Mouse (Mus musculus): ENCODE data around the gene Ccdc186. TPM values are rescaled to one million over a fixed set of nuclear protein-coding genes. Genes with fewer than 3 reads are reported as not detected.

Gene Ccdc186
- polyA plus RNA-seq (2014; fragmentation: Nextera tagmentation; extraction: Ambion mirVana): 24.6 and 27.7 TPM in 2 replicates

DNA sequence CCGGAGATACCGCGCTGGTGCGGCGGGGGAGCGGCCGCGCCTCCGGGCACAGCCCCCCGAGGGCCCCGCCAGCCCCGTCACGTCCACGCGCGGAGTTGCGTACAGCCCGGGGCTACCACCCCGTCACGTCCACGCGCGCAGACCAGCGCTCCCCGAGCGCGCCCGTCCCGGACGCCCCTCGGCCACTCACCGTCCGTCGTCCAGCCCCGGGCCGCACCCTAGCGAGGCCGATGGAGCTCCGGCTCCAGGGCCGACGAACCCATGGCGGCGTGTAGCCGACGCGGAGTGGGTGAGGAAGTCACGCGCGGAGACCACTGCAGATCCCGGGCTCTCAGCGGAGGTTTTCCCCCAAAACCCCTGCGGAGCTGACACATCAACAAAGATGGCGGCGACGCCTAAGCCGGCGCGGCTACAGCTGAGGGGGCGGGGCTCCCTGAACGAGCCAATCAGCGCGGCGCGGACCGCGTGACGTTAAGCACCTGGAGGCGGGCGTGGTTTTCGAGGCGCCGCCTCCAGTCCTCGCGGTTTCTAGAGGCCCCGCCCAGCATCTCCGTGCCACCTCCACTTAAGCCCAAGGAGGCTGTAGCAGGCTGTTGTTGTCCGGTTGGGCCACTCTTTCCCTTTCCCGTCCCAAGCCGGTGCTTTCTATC lies at the start of gene Ccdc186:
Gene Ccdc186 (minus strand): TSS at position 393 of the 650 bp plus-strand sequence.
- Histone ChIP-seq H3K9me3 (ENCODE audit: control insufficient read depth, low read length) (no peaks in the 10 kb centered on the region), H3K27ac (replicated peaks; ENCODE audit: low read depth, low read length) (peak within 1 kb of the TSS; percentile 85), H3K9ac (replicated peaks; ENCODE audit: low read length) (peak within 1 kb of the TSS; percentile 90), H3K4me3 (replicated peaks; ENCODE audit: low read depth, low read length) (peak within 1 kb of the TSS; percentile 97), H3K4me2 (ENCODE audit: low read length) (peak within 1 kb of the TSS; percentile 68), H3K27me3 (ENCODE audit: control insufficient read depth, insufficient read depth, low read length) (no peaks in the 10 kb centered on the region), H3K36me3 (ENCODE audit: control insufficient read depth, insufficient read depth, low read length) (no peaks in the 10 kb centered on the region), H3K4me1 (ENCODE audit: control insufficient read depth, insufficient read depth, low read length) (peaks cover 38% of the 10 kb centered on the region)
- DNase-seq: peak; percentile 100
- WGBS: under 1% methylated on average over 79 of the region's 79 CpGs
- peak; percentile 99 for ATAC-seq (ENCODE audit: low FRiP score, low TSS enrichment)

DNA sequence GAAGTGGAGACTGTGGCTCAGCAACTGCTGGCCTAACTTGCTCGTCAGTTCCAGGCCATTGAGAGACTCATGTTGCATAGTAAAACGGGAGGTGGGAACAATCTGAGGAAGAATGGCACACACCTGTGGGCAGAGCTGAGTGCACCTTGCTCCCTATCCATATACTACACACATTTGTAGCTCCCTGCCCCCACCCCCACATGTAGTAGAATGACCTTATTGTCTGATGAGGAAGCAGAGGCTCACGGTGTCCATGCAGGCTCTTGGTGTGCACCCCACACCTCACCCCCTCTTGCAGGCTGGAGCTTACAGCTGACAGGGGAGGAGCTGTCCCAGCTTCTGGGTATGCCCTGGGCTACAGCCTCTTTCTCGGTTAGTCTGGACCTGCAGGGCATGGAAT lies 45.7 kb upstream of the Ccdc186 start:
- Histone ChIP-seq H3K4me2 (ENCODE audit: low read length) (no peak overlapping the region), H3K27ac (replicated peaks; ENCODE audit: low read depth, low read length) (no peak overlapping the region), H3K36me3 (ENCODE audit: control insufficient read depth, insufficient read depth, low read length) (no peaks in the 10 kb centered on the region), H3K9ac (replicated peaks; ENCODE audit: low read length) (no peak overlapping the region), H3K9me3 (ENCODE audit: control insufficient read depth, low read length) (no peaks in the 10 kb centered on the region), H3K4me3 (replicated peaks; ENCODE audit: low read depth, low read length) (no peak overlapping the region), H3K27me3 (ENCODE audit: control insufficient read depth, insufficient read depth, low read length) (peaks cover 12% of the 10 kb centered on the region), H3K4me1 (ENCODE audit: control insufficient read depth, insufficient read depth, low read length) (no peaks in the 10 kb centered on the region)
- DNase-seq: no peak
- ATAC-seq (ENCODE audit: low FRiP score, low TSS enrichment): no peak
- 75% methylated on average over 4 of the region's 4 CpGs for WGBS

DNA sequence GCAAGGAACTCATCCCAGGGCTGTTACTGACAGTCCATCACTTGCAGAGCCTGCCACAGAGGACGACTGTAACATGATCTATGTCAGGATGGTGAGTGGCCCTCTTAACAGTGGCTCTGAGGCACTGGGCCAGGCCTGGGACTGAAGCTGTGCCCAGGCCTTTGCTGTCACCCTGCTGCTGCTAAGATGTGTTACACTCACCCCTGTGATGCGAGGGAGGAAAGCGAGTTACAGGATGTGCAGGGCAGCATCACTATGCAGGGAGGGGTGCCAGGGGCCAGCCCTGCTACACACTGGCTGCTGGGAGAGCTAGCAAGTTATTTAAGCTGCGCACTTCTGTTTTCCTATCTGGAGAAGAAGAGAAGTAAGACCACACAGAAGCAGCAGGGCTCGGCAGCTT lies 34.5 kb upstream of the Ccdc186 start:
- WGBS: 62% methylated on average over 5 of the region's 5 CpGs
- no peak overlapping the region for H3K27ac ChIP-seq (replicated peaks; ENCODE audit: low read depth, low read length)
- no peaks in the 10 kb centered on the region for H3K27me3 ChIP-seq (ENCODE audit: control insufficient read depth, insufficient read depth, low read length)
- no peak overlapping the region for H3K9ac ChIP-seq (replicated peaks; ENCODE audit: low read length)
- no peak overlapping the region for H3K4me3 ChIP-seq (replicated peaks; ENCODE audit: low read depth, low read length)
- no peaks in the 10 kb centered on the region for H3K4me1 ChIP-seq (ENCODE audit: control insufficient read depth, insufficient read depth, low read length)
- no peak overlapping the region for H3K4me2 ChIP-seq (ENCODE audit: low read length)
- no peaks in the 10 kb centered on the region for H3K36me3 ChIP-seq (ENCODE audit: control insufficient read depth, insufficient read depth, low read length)
- no peak for DNase-seq
- no peaks in the 10 kb centered on the region for H3K9me3 ChIP-seq (ENCODE audit: control insufficient read depth, low read length)
- ATAC-seq (ENCODE audit: low FRiP score, low TSS enrichment): no peak

DNA sequence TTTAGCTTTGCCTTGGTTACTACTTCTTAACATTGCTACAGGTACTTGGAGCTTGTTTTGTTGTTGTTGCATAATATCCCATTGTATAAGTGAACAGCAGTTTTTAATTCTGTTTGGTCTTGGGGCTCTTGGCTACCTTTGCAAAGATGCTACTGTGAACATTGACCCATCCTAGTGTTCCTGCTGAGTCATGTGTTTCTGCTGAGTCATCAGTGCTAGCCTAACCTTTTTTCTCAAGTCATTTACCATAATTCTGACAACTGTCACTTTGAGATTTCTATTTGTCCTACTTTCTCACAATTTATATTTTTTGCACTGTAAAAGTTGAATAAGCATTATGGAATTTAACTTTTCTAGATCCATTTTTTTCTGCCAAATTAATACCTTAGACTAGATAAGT lies 30.6 kb upstream of the Ccdc186 start:
- H3K4me2 ChIP-seq (ENCODE audit: low read length): no peak overlapping the region
- no peaks in the 10 kb centered on the region for H3K9me3 ChIP-seq (ENCODE audit: control insufficient read depth, low read length)
- DNase-seq (no peak), ATAC-seq (ENCODE audit: low FRiP score, low TSS enrichment) (no peak)
- no peaks in the 10 kb centered on the region for H3K27me3 ChIP-seq (ENCODE audit: control insufficient read depth, insufficient read depth, low read length)
- no peak overlapping the region for H3K9ac ChIP-seq (replicated peaks; ENCODE audit: low read length)
- H3K27ac ChIP-seq (replicated peaks; ENCODE audit: low read depth, low read length): no peak overlapping the region
- no peak overlapping the region for H3K4me3 ChIP-seq (replicated peaks; ENCODE audit: low read depth, low read length)
- no peaks in the 10 kb centered on the region for H3K4me1 ChIP-seq (ENCODE audit: control insufficient read depth, insufficient read depth, low read length)
- no peaks in the 10 kb centered on the region for H3K36me3 ChIP-seq (ENCODE audit: control insufficient read depth, insufficient read depth, low read length)

DNA sequence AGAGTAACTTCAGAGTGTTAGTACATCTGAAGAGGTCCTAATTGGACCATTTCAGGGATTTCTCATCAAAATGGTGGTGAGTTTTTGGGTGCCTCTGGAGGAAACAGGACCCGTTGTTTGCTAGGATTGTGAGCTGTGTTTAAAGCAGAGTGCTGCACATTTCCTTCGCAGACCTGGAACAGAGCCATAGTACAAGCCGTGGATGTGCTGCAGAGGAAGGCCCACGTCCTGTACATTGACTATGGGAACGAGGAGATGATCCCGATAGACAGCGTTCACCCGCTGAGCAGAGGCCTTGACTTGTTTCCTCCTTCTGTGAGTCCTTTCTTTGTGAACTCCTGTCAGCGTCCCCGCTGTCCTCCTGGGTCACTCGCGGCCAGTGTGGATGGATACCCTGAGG lies 21.0 kb upstream of the Ccdc186 start:
- Histone ChIP-seq H3K36me3 (ENCODE audit: control insufficient read depth, insufficient read depth, low read length) (no peaks in the 10 kb centered on the region), H3K27ac (replicated peaks; ENCODE audit: low read depth, low read length) (no peak overlapping the region), H3K9ac (replicated peaks; ENCODE audit: low read length) (no peak overlapping the region), H3K9me3 (ENCODE audit: control insufficient read depth, low read length) (no peaks in the 10 kb centered on the region), H3K27me3 (ENCODE audit: control insufficient read depth, insufficient read depth, low read length) (no peaks in the 10 kb centered on the region), H3K4me2 (ENCODE audit: low read length) (no peak overlapping the region), H3K4me3 (replicated peaks; ENCODE audit: low read depth, low read length) (no peak overlapping the region), H3K4me1 (ENCODE audit: control insufficient read depth, insufficient read depth, low read length) (no peaks in the 10 kb centered on the region)
- ATAC-seq (ENCODE audit: low FRiP score, low TSS enrichment): no peak
- DNase-seq: no peak
- 82% methylated on average over 12 of the region's 12 CpGs for WGBS

DNA sequence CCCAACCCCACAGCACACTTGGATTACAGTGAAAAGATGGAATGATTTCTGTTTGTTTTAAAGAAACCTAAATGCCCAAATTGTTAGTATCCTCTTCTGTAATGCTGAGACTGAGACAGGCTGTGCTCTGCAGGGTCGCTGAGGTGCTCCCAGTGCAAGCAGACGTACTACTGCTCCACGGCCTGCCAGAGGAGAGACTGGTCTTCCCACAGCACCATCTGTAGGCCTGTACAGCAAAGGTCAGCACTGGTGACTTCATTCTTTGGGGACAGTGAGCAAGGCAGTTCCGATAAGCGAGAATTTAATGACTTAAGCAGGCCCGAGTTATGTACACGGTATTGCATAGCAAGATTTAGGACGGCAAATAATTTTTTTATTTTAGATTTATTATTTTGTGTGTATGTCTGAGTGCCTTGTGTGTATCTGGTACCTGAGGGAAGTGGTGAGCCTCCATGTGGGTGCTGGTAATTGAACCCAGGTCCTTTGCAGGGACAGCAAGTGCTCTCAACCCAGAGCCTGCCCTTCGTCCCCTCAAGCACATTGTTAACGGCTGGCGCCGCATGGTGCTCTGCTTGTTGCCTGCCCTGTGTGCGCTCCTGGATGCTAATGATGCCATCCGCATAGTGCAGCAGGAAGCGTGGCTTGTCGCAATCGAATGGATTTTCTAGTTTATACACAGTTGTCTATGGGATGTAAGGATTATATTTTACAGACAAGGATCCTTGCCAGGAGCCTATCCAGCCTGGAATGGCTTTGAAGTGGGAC lies 17.1 kb upstream of the Ccdc186 start:
- DNase-seq (no peak), ATAC-seq (ENCODE audit: low FRiP score, low TSS enrichment) (no peak)
- H3K27ac ChIP-seq (replicated peaks; ENCODE audit: low read depth, low read length): no peak overlapping the region
- no peak overlapping the region for H3K4me2 ChIP-seq (ENCODE audit: low read length)
- WGBS: 72% methylated on average over 17 of the region's 17 CpGs
- H3K9ac ChIP-seq (replicated peaks; ENCODE audit: low read length): no peak overlapping the region
- H3K27me3 ChIP-seq (ENCODE audit: control insufficient read depth, insufficient read depth, low read length): no peaks in the 10 kb centered on the region
- no peaks in the 10 kb centered on the region for H3K9me3 ChIP-seq (ENCODE audit: control insufficient read depth, low read length)
- H3K36me3 ChIP-seq (ENCODE audit: control insufficient read depth, insufficient read depth, low read length): no peaks in the 10 kb centered on the region
- no peaks in the 10 kb centered on the region for H3K4me1 ChIP-seq (ENCODE audit: control insufficient read depth, insufficient read depth, low read length)
- no peak overlapping the region for H3K4me3 ChIP-seq (replicated peaks; ENCODE audit: low read depth, low read length)

DNA sequence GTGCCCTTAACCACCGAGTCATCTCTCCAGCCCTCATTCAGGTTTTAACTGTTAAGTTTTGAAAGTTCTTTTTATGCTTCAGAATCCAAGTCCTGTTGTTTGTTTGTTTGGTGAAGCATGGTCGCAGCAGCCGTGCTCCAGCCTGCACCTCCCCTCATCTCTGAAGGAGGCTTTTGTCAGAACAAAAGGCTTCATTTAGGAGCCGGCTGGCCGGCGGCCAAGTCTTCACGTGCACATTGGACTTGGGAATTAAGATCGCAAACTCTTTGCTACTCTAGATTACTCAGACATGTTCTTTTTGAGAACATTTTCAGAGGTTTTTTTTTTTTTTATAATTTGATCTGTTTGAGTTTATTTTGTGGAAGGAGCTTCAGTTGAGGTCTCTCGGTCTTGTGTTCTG lies 13.3 kb upstream of the Ccdc186 start:
- Histone ChIP-seq H3K36me3 (ENCODE audit: control insufficient read depth, insufficient read depth, low read length) (no peaks in the 10 kb centered on the region), H3K9ac (replicated peaks; ENCODE audit: low read length) (no peak overlapping the region), H3K4me2 (ENCODE audit: low read length) (no peak overlapping the region), H3K9me3 (ENCODE audit: control insufficient read depth, low read length) (no peaks in the 10 kb centered on the region), H3K4me1 (ENCODE audit: control insufficient read depth, insufficient read depth, low read length) (no peaks in the 10 kb centered on the region), H3K4me3 (replicated peaks; ENCODE audit: low read depth, low read length) (no peak overlapping the region), H3K27me3 (ENCODE audit: control insufficient read depth, insufficient read depth, low read length) (no peaks in the 10 kb centered on the region), H3K27ac (replicated peaks; ENCODE audit: low read depth, low read length) (no peak overlapping the region)
- 29% methylated on average over 9 of the region's 9 CpGs for WGBS
- DNase-seq (peak; percentile 82), ATAC-seq (ENCODE audit: low FRiP score, low TSS enrichment) (no peak)

DNA sequence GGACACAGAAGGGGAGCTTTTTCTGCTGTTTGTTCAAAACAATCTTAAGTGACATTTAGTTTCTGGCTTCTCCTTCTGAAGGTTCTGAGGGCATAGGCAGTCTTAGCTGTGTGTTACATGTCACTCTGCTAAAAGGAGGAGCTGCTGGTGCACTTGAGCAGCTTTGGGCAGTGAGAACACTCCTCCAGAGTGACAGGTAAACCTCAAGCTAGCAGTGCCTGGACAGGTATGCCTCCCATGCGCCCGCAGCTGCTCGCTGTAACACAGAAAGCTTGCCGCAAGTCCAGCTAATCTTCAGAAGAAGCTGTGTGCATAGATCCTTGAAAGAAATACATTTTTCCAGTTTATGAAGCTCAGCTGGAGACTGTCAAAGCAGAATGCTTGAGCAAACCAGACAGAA lies 8.2 kb upstream of the Ccdc186 start:
- no peak overlapping the region for H3K4me3 ChIP-seq (replicated peaks; ENCODE audit: low read depth, low read length)
- H3K36me3 ChIP-seq (ENCODE audit: control insufficient read depth, insufficient read depth, low read length): no peaks in the 10 kb centered on the region
- no peak for DNase-seq
- H3K4me2 ChIP-seq (ENCODE audit: low read length): no peak overlapping the region
- H3K27me3 ChIP-seq (ENCODE audit: control insufficient read depth, insufficient read depth, low read length): no peaks in the 10 kb centered on the region
- WGBS: 87% methylated on average over 4 of the region's 4 CpGs
- no peak overlapping the region for H3K9ac ChIP-seq (replicated peaks; ENCODE audit: low read length)
- no peaks in the 10 kb centered on the region for H3K9me3 ChIP-seq (ENCODE audit: control insufficient read depth, low read length)
- ATAC-seq (ENCODE audit: low FRiP score, low TSS enrichment): no peak
- no peaks in the 10 kb centered on the region for H3K4me1 ChIP-seq (ENCODE audit: control insufficient read depth, insufficient read depth, low read length)
- H3K27ac ChIP-seq (replicated peaks; ENCODE audit: low read depth, low read length): no peak overlapping the region

DNA sequence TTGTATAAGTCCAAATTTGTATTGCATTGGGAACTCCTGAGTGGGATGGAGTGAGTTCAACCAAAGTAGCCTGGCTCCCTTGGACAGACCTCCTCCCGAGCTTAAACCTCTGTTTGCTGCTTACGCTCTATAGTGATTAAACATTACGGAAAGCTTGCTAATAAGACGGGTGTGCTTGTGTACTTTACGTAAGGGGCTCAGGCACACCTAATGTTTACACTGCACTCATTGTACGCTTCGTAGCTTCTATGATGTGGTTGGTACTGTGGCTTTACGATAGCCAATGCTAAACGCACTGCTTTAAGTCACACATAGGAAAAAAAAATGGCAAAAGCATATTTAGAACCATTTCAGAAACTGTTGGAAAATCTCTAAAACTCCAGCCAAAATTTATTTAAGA lies 7.3 kb upstream of the Ccdc186 start:
- no peaks in the 10 kb centered on the region for H3K4me1 ChIP-seq (ENCODE audit: control insufficient read depth, insufficient read depth, low read length)
- DNase-seq (no peak), ATAC-seq (ENCODE audit: low FRiP score, low TSS enrichment) (no peak)
- no peaks in the 10 kb centered on the region for H3K27me3 ChIP-seq (ENCODE audit: control insufficient read depth, insufficient read depth, low read length)
- no peak overlapping the region for H3K4me2 ChIP-seq (ENCODE audit: low read length)
- no peak overlapping the region for H3K9ac ChIP-seq (replicated peaks; ENCODE audit: low read length)
- H3K4me3 ChIP-seq (replicated peaks; ENCODE audit: low read depth, low read length): no peak overlapping the region
- H3K9me3 ChIP-seq (ENCODE audit: control insufficient read depth, low read length): no peaks in the 10 kb centered on the region
- H3K36me3 ChIP-seq (ENCODE audit: control insufficient read depth, insufficient read depth, low read length): no peaks in the 10 kb centered on the region
- WGBS: 89% methylated on average over 9 of the region's 9 CpGs
- no peak overlapping the region for H3K27ac ChIP-seq (replicated peaks; ENCODE audit: low read depth, low read length)

Data from midbrain, embryonic 14.5 days (tissue).